Mouse (Mus musculus): Measurements from ENCODE around the gene Iqgap1. TPM values are rescaled to one million over a fixed set of nuclear protein-coding genes. Genes with fewer than 3 reads are reported as not detected.

Iqgap1 gene
- total and polyA plus RNA-seq, 2 experiments from 2014 or later = 12.3 to 20.6 TPM

- WGBS = 87% methylated on average over 5 of the region's 5 CpGs
- DNase-seq (ENCODE audit: low spot score) = no peak
- no peak overlapping the region for H3K9ac ChIP-seq (replicated peaks; ENCODE audit: low read length, poor library complexity, severe bottlenecking)
Observed at GRCm38 (mm10) chr7:80846709-80847108, 20.9 kb upstream of the Iqgap1 start.

GRCm38 (mm10) chr7:80846280-80846678, 20.5 kb upstream of the Iqgap1 start:
- H3K27ac ChIP-seq (ENCODE audit: low read depth, low read length) = no peak overlapping the region
- no peak for TF ChIP-seq CTCF (IDR thresholded peaks at IDR 0.05)
- no peak overlapping the region for H3K9ac ChIP-seq (replicated peaks; ENCODE audit: low read length, poor library complexity, severe bottlenecking)
- no peaks in the 10 kb centered on the region for H3K36me3 ChIP-seq (ENCODE audit: insufficient read depth, low read length)
- H3K9me3 ChIP-seq (ENCODE audit: low read length) = no peaks in the 10 kb centered on the region
- ATAC-seq (ENCODE audit: low FRiP score) = no peak
- H3K4me2 ChIP-seq (ENCODE audit: low read depth, low read length, poor library complexity, severe bottlenecking) = no peak overlapping the region; the same call in 1 of the 2 replicates
- H3K4me1 ChIP-seq (ENCODE audit: insufficient read depth, low read length) = no peaks in the 10 kb centered on the region
- no peak for DNase-seq (ENCODE audit: low spot score)
- H3K4me3 ChIP-seq (ENCODE audit: low read depth, low read length) = no peak overlapping the region
- 93% methylated on average over 10 of the region's 10 CpGs for WGBS
- H3K27me3 ChIP-seq (ENCODE audit: insufficient read depth, low read length) = no peaks in the 10 kb centered on the region

More at GRCm38 (mm10) chr7:80846709-80847108, 20.9 kb upstream of the Iqgap1 start:
- H3K27ac ChIP-seq (ENCODE audit: low read depth, low read length) = no peak overlapping the region
- no peak for TF ChIP-seq CTCF (IDR thresholded peaks at IDR 0.05)
- no peaks in the 10 kb centered on the region for H3K9me3 ChIP-seq (ENCODE audit: low read length)
- ATAC-seq (ENCODE audit: low FRiP score) = no peak
- H3K4me2 ChIP-seq (ENCODE audit: low read depth, low read length, poor library complexity, severe bottlenecking) = no peak overlapping the region
- no peaks in the 10 kb centered on the region for H3K36me3 ChIP-seq (ENCODE audit: insufficient read depth, low read length)
- H3K4me1 ChIP-seq (ENCODE audit: insufficient read depth, low read length) = no peaks in the 10 kb centered on the region
- no peaks in the 10 kb centered on the region for H3K27me3 ChIP-seq (ENCODE audit: insufficient read depth, low read length)
- H3K4me3 ChIP-seq (ENCODE audit: low read depth, low read length) = no peak overlapping the region

- TF ChIP-seq CTCF (IDR thresholded peaks at IDR 0.05) = no peak
- no peak for ATAC-seq (ENCODE audit: low FRiP score)
- DNase-seq (ENCODE audit: low spot score) = no peak
- no peak overlapping the region for H3K27ac ChIP-seq (ENCODE audit: low read depth, low read length)
- H3K36me3 ChIP-seq (ENCODE audit: insufficient read depth, low read length) = no peaks in the 10 kb centered on the region
- no peaks in the 10 kb centered on the region for H3K9me3 ChIP-seq (ENCODE audit: low read length)
- no peak overlapping the region for H3K9ac ChIP-seq (replicated peaks; ENCODE audit: low read length, poor library complexity, severe bottlenecking)
- H3K27me3 ChIP-seq (ENCODE audit: insufficient read depth, low read length) = no peaks in the 10 kb centered on the region
- no peak overlapping the region for H3K4me3 ChIP-seq (ENCODE audit: low read depth, low read length)
- WGBS = 75% methylated on average over 15 of the region's 15 CpGs
- H3K4me2 ChIP-seq (ENCODE audit: low read depth, low read length, poor library complexity, severe bottlenecking) = no peak overlapping the region; the same call in 1 of the 2 replicates
- no peaks in the 10 kb centered on the region for H3K4me1 ChIP-seq (ENCODE audit: insufficient read depth, low read length)
Observed at GRCm38 (mm10) chr7:80845621-80846279, 20.0 kb upstream of the Iqgap1 start.

GRCm38 (mm10) chr7:80844691-80845090, 18.9 kb upstream of the Iqgap1 start:
- Histone ChIP-seq H3K9me3 (ENCODE audit: low read length) (no peaks in the 10 kb centered on the region), H3K27ac (ENCODE audit: low read depth, low read length) (no peak overlapping the region), H3K36me3 (ENCODE audit: insufficient read depth, low read length) (no peaks in the 10 kb centered on the region), H3K4me3 (ENCODE audit: low read depth, low read length) (no peak overlapping the region), H3K4me1 (ENCODE audit: insufficient read depth, low read length) (no peaks in the 10 kb centered on the region), H3K4me2 (ENCODE audit: low read depth, low read length, poor library complexity, severe bottlenecking) (no peak overlapping the region), H3K9ac (replicated peaks; ENCODE audit: low read length, poor library complexity, severe bottlenecking) (no peak overlapping the region), H3K27me3 (ENCODE audit: insufficient read depth, low read length) (no peaks in the 10 kb centered on the region)
- no peak for DNase-seq (ENCODE audit: low spot score)
- 96% methylated on average over 12 of the region's 12 CpGs for WGBS
- no peak for ATAC-seq (ENCODE audit: low FRiP score)
- no peak for TF ChIP-seq CTCF (IDR thresholded peaks at IDR 0.05)

- no peaks in the 10 kb centered on the region for H3K9me3 ChIP-seq (ENCODE audit: low read length)
- no peaks in the 10 kb centered on the region for H3K27me3 ChIP-seq (ENCODE audit: insufficient read depth, low read length)
- no peak for TF ChIP-seq CTCF (IDR thresholded peaks at IDR 0.05)
- DNase-seq (ENCODE audit: low spot score) (no peak), ATAC-seq (ENCODE audit: low FRiP score) (no peak)
- no peak overlapping the region for H3K27ac ChIP-seq (ENCODE audit: low read depth, low read length)
- no peak overlapping the region for H3K9ac ChIP-seq (replicated peaks; ENCODE audit: low read length, poor library complexity, severe bottlenecking)
- no peaks in the 10 kb centered on the region for H3K36me3 ChIP-seq (ENCODE audit: insufficient read depth, low read length)
- 93% methylated on average over 8 of the region's 8 CpGs for WGBS
- H3K4me1 ChIP-seq (ENCODE audit: insufficient read depth, low read length) = no peaks in the 10 kb centered on the region
- no peak overlapping the region for H3K4me3 ChIP-seq (ENCODE audit: low read depth, low read length)
- H3K4me2 ChIP-seq (ENCODE audit: low read depth, low read length, poor library complexity, severe bottlenecking) = no peak overlapping the region
Observed at GRCm38 (mm10) chr7:80843910-80844640, 18.3 kb upstream of the Iqgap1 start.

- no peak overlapping the region for H3K9ac ChIP-seq (replicated peaks; ENCODE audit: low read length, poor library complexity, severe bottlenecking)
- no peaks in the 10 kb centered on the region for H3K4me1 ChIP-seq (ENCODE audit: insufficient read depth, low read length)
- no peak for DNase-seq (ENCODE audit: low spot score)
- H3K9me3 ChIP-seq (ENCODE audit: low read length) = no peaks in the 10 kb centered on the region
- no peak for TF ChIP-seq CTCF (IDR thresholded peaks at IDR 0.05)
- no peak overlapping the region for H3K4me2 ChIP-seq (ENCODE audit: low read depth, low read length, poor library complexity, severe bottlenecking)
- H3K27me3 ChIP-seq (ENCODE audit: insufficient read depth, low read length) = no peaks in the 10 kb centered on the region
- ATAC-seq (ENCODE audit: low FRiP score) = no peak
- no peak overlapping the region for H3K4me3 ChIP-seq (ENCODE audit: low read depth, low read length)
- 93% methylated on average over 1 of the region's 1 CpGs for WGBS
- H3K27ac ChIP-seq (ENCODE audit: low read depth, low read length) = no peak overlapping the region
- H3K36me3 ChIP-seq (ENCODE audit: insufficient read depth, low read length) = no peaks in the 10 kb centered on the region
Observed at GRCm38 (mm10) chr7:80843176-80843575, 17.4 kb upstream of the Iqgap1 start.
